Mouse (Mus musculus): ENCODE results near the gene Serpina3n.

DNA sequence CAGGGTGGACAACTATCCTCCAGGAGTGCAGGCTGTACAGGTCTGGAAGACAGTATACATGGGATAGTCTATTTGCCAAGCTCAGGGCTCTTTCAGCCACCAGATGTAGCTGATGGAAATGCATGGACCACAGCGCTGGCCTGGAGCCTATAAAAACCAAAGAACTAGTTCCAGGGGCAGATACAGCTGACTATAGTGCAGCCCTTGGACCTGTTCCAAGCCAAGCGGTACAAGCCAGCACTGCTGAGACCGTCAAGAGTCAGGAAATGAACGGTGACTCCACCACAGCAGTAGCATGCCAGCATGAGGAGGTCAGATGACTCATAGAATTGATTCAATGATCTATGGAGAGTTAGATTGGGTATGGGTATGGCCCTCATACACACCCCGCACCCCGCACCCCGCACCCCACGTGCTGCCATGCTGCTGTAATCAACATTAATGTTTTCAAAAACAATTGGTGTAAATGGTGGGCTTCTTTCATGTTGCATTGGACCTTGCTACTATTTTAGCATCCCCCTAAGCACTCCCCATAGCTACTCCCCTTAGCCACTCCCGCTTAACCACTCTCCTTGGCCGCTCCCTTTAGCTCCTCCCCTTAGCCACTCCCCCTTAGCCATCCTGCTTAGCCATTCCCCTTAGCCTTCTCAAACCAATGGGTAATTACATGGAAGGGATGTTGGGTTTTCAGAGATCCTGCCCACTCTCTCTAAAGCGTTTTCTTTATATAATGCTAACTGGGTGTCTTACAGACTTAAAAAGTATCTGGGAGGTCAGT lies 16.3 kb downstream of the Serpina3n start:
- TF ChIP-seq GATA1 (IDR thresholded peaks at IDR 0.05; ENCODE audit: low read length) (no peak), TAL1 (IDR thresholded peaks at IDR 0.05; ENCODE audit: low read length) (no peak)
